Mouse (Mus musculus) G1E-ER4 (cell line): ENCODE results near the gene Hif3a. TPM values are rescaled to one million over a fixed set of nuclear protein-coding genes. Genes with fewer than 3 reads are reported as not detected.

Experiments
- GATA1 ChIP-seq: IDR thresholded peaks from one replicate; pipeline ENCODE4 v1.8.0; 2012; ENCODE audit warnings: low read length, inconsistent platforms
- polyA plus RNA-seq: library from polyadenylated mRNA; stranded (reverse); fragments of >175 nt; gene quantifications from 2 replicates; pipeline ENCODE4 v1.2.3, GENCODE M21; 2012

The Hif3a gene
- polyA plus RNA-seq, 1 experiment = 202 TPM

- TF ChIP-seq GATA1 = no peak
Observed at GRCm38 (mm10) chr7:16990006-16990744, 72.1 kb downstream of the Hif3a start.

- TF ChIP-seq GATA1 = no peak
Observed at GRCm38 (mm10) chr7:16988405-16988804, 73.8 kb downstream of the Hif3a start.

GRCm38 (mm10) chr7:16987541-16988149 lies 74.6 kb downstream of the Hif3a start:
- no peak for TF ChIP-seq GATA1

GRCm38 (mm10) chr7:16982859-16983568 lies 79.2 kb downstream of the Hif3a start, which contains the start of gene Gm42372:
Gm42372 (plus strand) TSS chr7:16983086.
- TF ChIP-seq GATA1 = no peak

Other genes with a start within 250 kb of the Hif3a start
- gene Strn4, start 246.5 kb downstream of the Hif3a start, polyA plus RNA-seq = 136 and 156 TPM in 2 replicates
- gene Fkrp, start 245.7 kb downstream of the Hif3a start, polyA plus RNA-seq = 49.0 and 51.5 TPM in 2 replicates
- 16.1 and 29.6 TPM in 2 replicates for gene Prkd2, start 219.5 kb downstream of the Hif3a start, polyA plus RNA-seq
- gene Dact3, start 187.1 kb downstream of the Hif3a start, polyA plus RNA-seq = 0.23 and 0.45 TPM in 2 replicates
- not detected in 2 replicates for gene Gng8, start 170.6 kb downstream of the Hif3a start, polyA plus RNA-seq
- gene Ptgir, start 155.9 kb downstream of the Hif3a start, polyA plus RNA-seq = 1.4 and 1.7 TPM in 2 replicates
- gene Calm3, start 138.3 kb downstream of the Hif3a start, polyA plus RNA-seq = 1,990 and 2,185 TPM in 2 replicates
- not detected in 2 replicates for gene Pnmal2, start 117.7 kb downstream of the Hif3a start, polyA plus RNA-seq
- gene Pnmal1, start 102.7 kb downstream of the Hif3a start, polyA plus RNA-seq = not detected in 2 replicates
- not detected in 2 replicates for gene Gm42372, start 79.3 kb downstream of the Hif3a start, polyA plus RNA-seq
- gene Ccdc8, start 69.7 kb downstream of the Hif3a start, polyA plus RNA-seq = 5.6 and 6.8 TPM in 2 replicates
- gene Ppp5c, start 34.5 kb downstream of the Hif3a start, polyA plus RNA-seq = 155 and 165 TPM in 2 replicates
- not detected in 2 replicates for gene Psg16, start 11.6 kb upstream of the Hif3a start, polyA plus RNA-seq
- not detected in 2 replicates for gene Ceacam3, start 87.9 kb upstream of the Hif3a start, polyA plus RNA-seq
- not detected in 2 replicates for gene Psg29, start 141.1 kb upstream of the Hif3a start, polyA plus RNA-seq